Mouse (Mus musculus) liver, postnatal 0 days (tissue): ENCODE results near the gene Stx1a. TPM values are rescaled to one million over a fixed set of nuclear protein-coding genes. Genes with fewer than 3 reads are reported as not detected.
A peak's percentile ranks its signal among the peaks of the same experiment; 100 is the strongest.

ENCODE experiments used
- ATAC-seq: fragments of 200-750 bp; cut with Nextera tagmentation; 2 replicates; pipeline ENCODE4 v1.8.0; 2017; ENCODE audit warnings: mild to moderate bottlenecking, moderate library complexity
- DNase-seq: peaks from one replicate; pipeline ENCODE4 v3.0.0-alpha.2; 2016
- H3K27ac ChIP-seq: fragments of 300-500 bp; sonication (generic); 2 replicates; pipeline ENCODE4 v1.5.1; 2014; ENCODE audit warnings: antibody characterized with exemption, moderate library complexity, mild to moderate bottlenecking, low read depth
- H3K27me3 ChIP-seq: fragments of 300-500 bp; sonication (generic); 2 replicates; pipeline ENCODE4 v1.6.1; 2014; ENCODE audit warnings: low read length, control low read depth, mixed read lengths; ENCODE audit not compliant: insufficient read depth
- H3K36me3 ChIP-seq: fragments of 300-500 bp; sonication (generic); replicated peaks from 2 replicates; pipeline ENCODE4 v1.6.1; 2014; ENCODE audit warnings: mild to moderate bottlenecking, control low read depth, low read length, moderate library complexity, mixed read lengths; ENCODE audit not compliant: insufficient read depth
- H3K4me1 ChIP-seq: fragments of 300-500 bp; sonication (generic); 2 replicates; pipeline ENCODE4 v1.6.1; 2014; ENCODE audit warnings: antibody characterized with exemption, mild to moderate bottlenecking, control low read depth; ENCODE audit not compliant: insufficient read depth
- H3K4me2 ChIP-seq: fragments of 300-500 bp; sonication (generic); 2 replicates; pipeline ENCODE4 v1.6.1; 2014; ENCODE audit warnings: low read depth, mild to moderate bottlenecking, low read length, moderate library complexity, mixed read lengths
- H3K4me3 ChIP-seq: fragments of 300-500 bp; sonication (generic); 2 replicates; pipeline ENCODE4 v1.5.1; 2014; ENCODE audit warnings: low read depth, low read length
- H3K9ac ChIP-seq: fragments of 300-500 bp; sonication (generic); replicated peaks from 2 replicates; pipeline ENCODE4 v1.6.1; 2014; ENCODE audit warnings: mild to moderate bottlenecking, moderate library complexity
- H3K9me3 ChIP-seq: fragments of 300-500 bp; sonication (generic); 2 replicates; pipeline ENCODE4 v1.6.1; 2016; ENCODE audit warnings: mild to moderate bottlenecking, control low read depth, low read length, mixed read lengths
- CTCF ChIP-seq: sonication (generic); IDR thresholded peaks from 2 replicates; pipeline ENCODE4 v1.5.1; 2016; ENCODE audit warnings: antibody characterized with exemption, low read depth
- EP300 ChIP-seq: IDR thresholded peaks from 2 replicates; pipeline ENCODE4 v1.6.1; 2016; ENCODE audit warnings: antibody characterized with exemption, low read depth, mild to moderate bottlenecking
- WGBS: fragments of 180-500 bp; shearing (Covaris S2); extraction: QIAGEN DNeasy Blood & Tissue Kit; methylation state at CpG from one replicate; pipeline ENCODE4 v1.1.7; 2014; ENCODE audit not compliant: insufficient replicate concordance; 5-methylcytosine and 5-hydroxymethylcytosine counted together
- polyA plus RNA-seq: library from polyadenylated mRNA; unstranded; fragments of >200 nt; fragmentation: Nextera tagmentation; extraction: Ambion mirVana; gene quantifications from 2 replicates; pipeline ENCODE4 v1.2.1, GENCODE M21; 2015

Gene Stx1a
- polyA plus RNA-seq, 1 experiment from 2014 or later = 2.3 TPM

GRCm38 (mm10) chr5:134977837-134978236, 45.4 kb upstream of the Stx1a start:
- no peaks in the 10 kb centered on the region for H3K27me3 ChIP-seq
- H3K4me1 ChIP-seq = peaks cover 33% of the 10 kb centered on the region
- H3K9me3 ChIP-seq = no peaks in the 10 kb centered on the region
- 36% methylated on average over 4 of the region's 4 CpGs for WGBS
- ATAC-seq = no peak
- no peak overlapping the region for H3K4me3 ChIP-seq
- TF ChIP-seq EP300 = no peak
- no peak for TF ChIP-seq CTCF
- no peak overlapping the region for H3K27ac ChIP-seq
- no peak overlapping the region for H3K4me2 ChIP-seq
- H3K9ac ChIP-seq = no peak overlapping the region
- H3K36me3 ChIP-seq = no peaks in the 10 kb centered on the region
- DNase-seq = no peak

GRCm38 (mm10) chr5:134981149-134981548, 42.1 kb upstream of the Stx1a start:
- 37% methylated on average over 10 of the region's 10 CpGs for WGBS
- ATAC-seq (peak; percentile 69), DNase-seq (peak; percentile 69)
- H3K27ac ChIP-seq = peak overlapping the region; percentile 77
- H3K36me3 ChIP-seq = no peaks in the 10 kb centered on the region
- no peak overlapping the region for H3K9ac ChIP-seq
- 0 out of 2 replicates have a peak overlapping the region, but pooled peaks have one; percentile 13 for H3K4me2 ChIP-seq
- H3K27me3 ChIP-seq = peaks cover 16% of the 10 kb centered on the region
- no peak overlapping the region for H3K4me3 ChIP-seq
- TF ChIP-seq CTCF (no peak), EP300 (peak; percentile 44; the same call in 1 of the 2 replicates)
- H3K9me3 ChIP-seq = no peaks in the 10 kb centered on the region
- H3K4me1 ChIP-seq = peaks cover 15% of the 10 kb centered on the region

GRCm38 (mm10) chr5:134983111-134983510, 40.2 kb upstream of the Stx1a start:
- no peaks in the 10 kb centered on the region for H3K9me3 ChIP-seq
- no peak for DNase-seq
- WGBS = 61% methylated on average over 1 of the region's 1 CpGs
- no peak overlapping the region for H3K9ac ChIP-seq
- H3K27me3 ChIP-seq = peaks cover 36% of the 10 kb centered on the region
- no peak overlapping the region for H3K4me2 ChIP-seq
- no peak overlapping the region for H3K4me3 ChIP-seq
- H3K4me1 ChIP-seq = peaks cover 14% of the 10 kb centered on the region
- TF ChIP-seq CTCF = no peak
- TF ChIP-seq EP300 = no peak
- H3K27ac ChIP-seq = no peak overlapping the region
- ATAC-seq = no peak
- no peaks in the 10 kb centered on the region for H3K36me3 ChIP-seq

- H3K4me3 ChIP-seq = no peak overlapping the region
- peaks cover 40% of the 10 kb centered on the region for H3K27me3 ChIP-seq
- TF ChIP-seq EP300 (no peak), CTCF (no peak)
- H3K9ac ChIP-seq = no peak overlapping the region
- H3K36me3 ChIP-seq = no peaks in the 10 kb centered on the region
- no peaks in the 10 kb centered on the region for H3K9me3 ChIP-seq
- ATAC-seq = no peak
- DNase-seq = no peak
- H3K4me1 ChIP-seq = peaks cover 14% of the 10 kb centered on the region
- no peak overlapping the region for H3K27ac ChIP-seq
- WGBS = 34% methylated on average over 3 of the region's 3 CpGs
- no peak overlapping the region for H3K4me2 ChIP-seq
Observed at GRCm38 (mm10) chr5:134983771-134984170, 39.5 kb upstream of the Stx1a start.

GRCm38 (mm10) chr5:134985633-134986297, 37.5 kb upstream of the Stx1a start, which contains the start of gene Cldn3:
Gene Cldn3, plus strand, starts transcription at chr5:134986214.
- H3K9ac ChIP-seq = peak within 1 kb of the TSS; percentile 58
- no peaks in the 10 kb centered on the region for H3K36me3 ChIP-seq
- H3K4me1 ChIP-seq = peaks cover 8% of the 10 kb centered on the region
- no peaks in the 10 kb centered on the region for H3K9me3 ChIP-seq
- TF ChIP-seq EP300 (no peak), CTCF (no peak)
- H3K4me3 ChIP-seq = peak within 1 kb of the TSS; percentile 41
- ATAC-seq = peak; percentile 90
- peaks cover 54% of the 10 kb centered on the region for H3K27me3 ChIP-seq
- peak within 1 kb of the TSS; percentile 49 for H3K4me2 ChIP-seq
- 5% methylated on average over 25 of the region's 25 CpGs for WGBS
- DNase-seq = peak; percentile 70
- peak within 1 kb of the TSS; percentile 86 for H3K27ac ChIP-seq

DNA sequence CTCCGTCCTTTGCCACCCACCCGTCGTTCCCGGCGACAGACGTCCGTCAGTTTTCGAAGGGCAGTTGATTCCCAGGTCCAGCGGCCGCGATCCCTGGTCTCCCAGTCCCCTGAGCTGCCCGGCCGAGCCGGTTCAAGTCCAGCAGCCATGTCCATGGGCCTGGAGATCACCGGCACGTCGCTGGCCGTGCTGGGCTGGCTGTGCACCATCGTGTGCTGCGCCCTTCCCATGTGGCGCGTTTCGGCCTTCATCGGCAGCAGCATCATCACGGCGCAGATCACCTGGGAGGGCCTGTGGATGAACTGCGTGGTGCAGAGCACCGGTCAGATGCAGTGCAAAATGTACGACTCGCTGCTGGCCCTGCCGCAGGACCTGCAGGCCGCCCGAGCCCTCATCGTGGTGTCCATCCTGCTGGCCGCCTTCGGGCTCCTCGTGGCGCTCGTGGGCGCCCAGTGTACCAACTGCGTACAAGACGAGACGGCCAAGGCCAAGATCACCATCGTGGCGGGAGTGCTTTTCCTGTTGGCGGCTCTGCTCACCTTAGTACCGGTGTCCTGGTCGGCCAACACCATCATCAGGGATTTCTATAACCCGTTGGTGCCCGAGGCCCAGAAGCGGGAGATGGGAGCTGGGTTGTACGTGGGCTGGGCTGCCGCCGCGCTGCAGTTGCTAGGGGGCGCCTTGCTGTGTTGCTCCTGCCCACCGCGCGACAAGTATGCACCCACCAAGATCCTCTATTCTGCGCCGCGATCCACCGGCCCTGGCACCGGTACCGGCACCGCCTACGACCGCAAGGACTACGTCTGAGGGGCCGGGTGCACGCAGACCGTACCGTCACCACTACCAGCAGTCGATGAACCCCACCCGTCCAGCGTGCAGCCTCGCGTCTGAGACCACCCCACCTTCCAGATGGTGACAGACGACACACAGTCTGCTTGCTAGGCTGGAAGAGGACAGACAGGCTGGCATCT, 36.7 kb upstream of the Stx1a start:
- Histone ChIP-seq H3K36me3 (no peaks in the 10 kb centered on the region), H3K4me3 (peak overlapping the region; percentile 41), H3K27me3 (peaks cover 54% of the 10 kb centered on the region), H3K9ac (peak overlapping the region; percentile 58), H3K9me3 (no peaks in the 10 kb centered on the region), H3K4me1 (peaks cover 7% of the 10 kb centered on the region), H3K27ac (peak overlapping the region; percentile 86), H3K4me2 (peak overlapping the region; percentile 49)
- DNase-seq = no peak
- WGBS = 4% methylated on average over 75 of the region's 79 CpGs
- TF ChIP-seq EP300 (no peak), CTCF (0 out of 2 replicates have a peak, but pooled peaks have one; percentile 18)
- peak; percentile 32 for ATAC-seq
